Mouse (Mus musculus) intestine, embryonic 16.5 days (tissue): Measurements from ENCODE around the gene Ero1l. TPM values are rescaled to one million over a fixed set of nuclear protein-coding genes. Genes with fewer than 3 reads are reported as not detected.

Source experiments
- ATAC-seq: fragments of 200-750 bp; cut with Nextera tagmentation; 2 replicates; pipeline ENCODE4 v1.8.0; 2017; ENCODE audit warnings: moderate TSS enrichment, moderate library complexity
- H3K27ac ChIP-seq: fragments of 300-500 bp; sonication (generic); 2 replicates; pipeline ENCODE4 v1.5.1; 2014; ENCODE audit warnings: mild to moderate bottlenecking, low read length
- H3K27me3 ChIP-seq: fragments of 300-500 bp; sonication (generic); replicated peaks from 2 replicates; pipeline ENCODE4 v1.6.1; 2014; ENCODE audit warnings: low read length, control low read depth, mixed read lengths; ENCODE audit not compliant: control insufficient read depth, insufficient read depth
- H3K36me3 ChIP-seq: fragments of 300-500 bp; sonication (generic); 2 replicates; pipeline ENCODE4 v1.6.1; 2014; ENCODE audit warnings: low read length, control low read depth; ENCODE audit not compliant: control insufficient read depth, insufficient read depth
- H3K4me1 ChIP-seq: fragments of 300-500 bp; sonication (generic); 2 replicates; pipeline ENCODE4 v1.6.1; 2014; ENCODE audit warnings: low read length, control low read depth, mixed read lengths; ENCODE audit not compliant: control insufficient read depth, insufficient read depth
- H3K4me2 ChIP-seq: fragments of 300-500 bp; sonication (generic); 2 replicates; pipeline ENCODE4 v1.6.1; 2014; ENCODE audit warnings: low read depth, low read length, control low read depth
- H3K4me3 ChIP-seq: fragments of 300-500 bp; sonication (generic); 2 replicates; pipeline ENCODE4 v1.5.1; 2014; ENCODE audit warnings: mild to moderate bottlenecking, low read length
- H3K9ac ChIP-seq: fragments of 300-500 bp; sonication (generic); 2 replicates; pipeline ENCODE4 v1.6.1; 2014; ENCODE audit warnings: low read depth, low read length
- H3K9me3 ChIP-seq: fragments of 300-500 bp; sonication (generic); 2 replicates; pipeline ENCODE4 v1.6.1; 2016; ENCODE audit warnings: low read length, control low read depth; ENCODE audit not compliant: control insufficient read depth
- WGBS: fragments of 180-500 bp; shearing (Covaris S2); extraction: QIAGEN DNeasy Blood & Tissue Kit; methylation state at CpG from one replicate; pipeline ENCODE4 v1.1.7; 2014; 5-methylcytosine and 5-hydroxymethylcytosine counted together
- polyA plus RNA-seq: library from polyadenylated mRNA; unstranded; fragments of >200 nt; fragmentation: Nextera tagmentation; extraction: Ambion mirVana; gene quantifications from 2 replicates; pipeline ENCODE4 v1.2.1, GENCODE M21; 2015

Ero1l gene
- polyA plus RNA-seq, 1 experiment from 2014 or later, result 74.5 TPM

- ATAC-seq, result no peak
- WGBS, result 86% methylated on average over 4 of the region's 4 CpGs
- H3K27me3 ChIP-seq, result no peaks in the 10 kb centered on the region
These were observed 67.0 kb downstream of the Ero1l start for GRCm38 (mm10) chr14:45251548-45252076.

GRCm38 (mm10) chr14:45241613-45242012, 77.0 kb downstream of the Ero1l start:
- WGBS, result 44% methylated on average over 1 of the region's 1 CpGs
- H3K9ac ChIP-seq, result no peak overlapping the region
- ATAC-seq, result no peak
- H3K27ac ChIP-seq, result no peak overlapping the region
- no peaks in the 10 kb centered on the region for H3K9me3 ChIP-seq
- H3K36me3 ChIP-seq, result no peaks in the 10 kb centered on the region
- no peak overlapping the region for H3K4me2 ChIP-seq
- no peak overlapping the region for H3K4me3 ChIP-seq
- H3K27me3 ChIP-seq, result no peaks in the 10 kb centered on the region
- H3K4me1 ChIP-seq, result no peaks in the 10 kb centered on the region

More at GRCm38 (mm10) chr14:45251548-45252076, 67.0 kb downstream of the Ero1l start:
- H3K4me3 ChIP-seq, result no peak overlapping the region
- H3K9me3 ChIP-seq, result no peaks in the 10 kb centered on the region
- H3K27ac ChIP-seq, result no peak overlapping the region
- no peaks in the 10 kb centered on the region for H3K4me1 ChIP-seq
- H3K9ac ChIP-seq, result no peak overlapping the region
- H3K4me2 ChIP-seq, result no peak overlapping the region
- H3K36me3 ChIP-seq, result no peaks in the 10 kb centered on the region

GRCm38 (mm10) chr14:45239042-45239441, 79.5 kb downstream of the Ero1l start:
- 75% methylated on average over 2 of the region's 2 CpGs for WGBS
- H3K9me3 ChIP-seq, result no peaks in the 10 kb centered on the region
- H3K36me3 ChIP-seq, result no peaks in the 10 kb centered on the region
- no peaks in the 10 kb centered on the region for H3K4me1 ChIP-seq
- H3K27me3 ChIP-seq, result no peaks in the 10 kb centered on the region
- H3K9ac ChIP-seq, result no peak overlapping the region
- no peak overlapping the region for H3K4me2 ChIP-seq
- no peak overlapping the region for H3K27ac ChIP-seq
- no peak for ATAC-seq
- no peak overlapping the region for H3K4me3 ChIP-seq

Other genes starting within 250 kb of the Ero1l start
- 0.82 and 0.93 TPM in 2 replicates for gene Gpr137c, start 99.1 kb downstream of the Ero1l start, polyA plus RNA-seq
- gene Txndc16, start 98.4 kb downstream of the Ero1l start, polyA plus RNA-seq, result 10.3 and 11.5 TPM in 2 replicates
- 124 and 125 TPM in 2 replicates for gene Psmc6, start 11.0 kb upstream of the Ero1l start, polyA plus RNA-seq
- 44.8 and 47.8 TPM in 2 replicates for gene Styx, start 32.3 kb upstream of the Ero1l start, polyA plus RNA-seq
- 68.4 and 72.1 TPM in 2 replicates for gene Gnpnat1, start 86.1 kb upstream of the Ero1l start, polyA plus RNA-seq
- gene Fermt2, start 211.3 kb upstream of the Ero1l start, polyA plus RNA-seq, result 142 and 152 TPM in 2 replicates